Mouse (Mus musculus) adrenal gland (tissue): ENCODE measurements around the gene Btbd16.

Source experiments
- intact Hi-C: fragments of 180-260 bp; cut with DNase I; formaldehyde crosslinking; loops from one replicate; pipeline ENCODE4 v1.15.1; 2025

The Btbd16 gene

GRCm38 (mm10) chr7:130766411-130767170 is 7.3 kb upstream of the Btbd16 start:
- intact Hi-C loops: no loop called here

GRCm38 (mm10) chr7:130768151-130768550 is 5.7 kb upstream of the Btbd16 start:
- intact Hi-C loops: loop anchor here (2.0 kb wide), 1 partner anchor 147 kb away; no protein-coding TSS in a partner anchor

GRCm38 (mm10) chr7:130770707-130771106 is 3.2 kb upstream of the Btbd16 start:
- intact Hi-C loops: no loop called here

- intact Hi-C loops: loop anchor here (2.0 kb wide), 1 partner anchor 54 kb away; no protein-coding TSS in a partner anchor
Observed at GRCm38 (mm10) chr7:130773171-130773830, 568 bp upstream of the Btbd16 start.

GRCm38 (mm10) chr7:130780866-130781419 is 7.1 kb downstream of the Btbd16 start:
- intact Hi-C loops: no loop called here

GRCm38 (mm10) chr7:130782501-130783050 is 8.7 kb downstream of the Btbd16 start:
- intact Hi-C loops: no loop called here

- intact Hi-C loops: no loop called here
Observed at GRCm38 (mm10) chr7:130785923-130786575, 12.2 kb downstream of the Btbd16 start.

- intact Hi-C loops: no loop called here
Observed at GRCm38 (mm10) chr7:130786708-130787107, 12.8 kb downstream of the Btbd16 start.

GRCm38 (mm10) chr7:130787537-130787936 is 13.7 kb downstream of the Btbd16 start:
- intact Hi-C loops: no loop called here

GRCm38 (mm10) chr7:130788950-130789349 is 15.1 kb downstream of the Btbd16 start:
- intact Hi-C loops: no loop called here

GRCm38 (mm10) chr7:130789456-130789855 is 15.6 kb downstream of the Btbd16 start:
- intact Hi-C loops: no loop called here

GRCm38 (mm10) chr7:130793671-130794070 is 19.8 kb downstream of the Btbd16 start:
- intact Hi-C loops: no loop called here

GRCm38 (mm10) chr7:130796786-130797185 is 22.9 kb downstream of the Btbd16 start:
- intact Hi-C loops: no loop called here

GRCm38 (mm10) chr7:130797524-130797923 is 23.7 kb downstream of the Btbd16 start:
- intact Hi-C loops: no loop called here

- intact Hi-C loops: no loop called here
Observed at GRCm38 (mm10) chr7:130799418-130799817, 25.5 kb downstream of the Btbd16 start.

- intact Hi-C loops: no loop called here
Observed at GRCm38 (mm10) chr7:130800681-130801080, 26.8 kb downstream of the Btbd16 start.

GRCm38 (mm10) chr7:130801811-130802210 is 27.9 kb downstream of the Btbd16 start:
- intact Hi-C loops: no loop called here

- intact Hi-C loops: no loop called here
Observed at GRCm38 (mm10) chr7:130803251-130803825, 29.5 kb downstream of the Btbd16 start.

GRCm38 (mm10) chr7:130804991-130805390 is 31.1 kb downstream of the Btbd16 start:
- intact Hi-C loops: no loop called here

- intact Hi-C loops: no loop called here
Observed at GRCm38 (mm10) chr7:130807749-130808148, 33.9 kb downstream of the Btbd16 start.

GRCm38 (mm10) chr7:130808694-130809093 is 34.8 kb downstream of the Btbd16 start:
- intact Hi-C loops: no loop called here
